Mouse (Mus musculus) lung, postnatal 25 days (tissue): Measurements from ENCODE around the gene Ntrk3.

Experiments
- DNase-seq: peaks from one replicate; pipeline ENCODE4 v3.0.0; 2022; ENCODE audit warnings: low spot score

The Ntrk3 gene

DNA sequence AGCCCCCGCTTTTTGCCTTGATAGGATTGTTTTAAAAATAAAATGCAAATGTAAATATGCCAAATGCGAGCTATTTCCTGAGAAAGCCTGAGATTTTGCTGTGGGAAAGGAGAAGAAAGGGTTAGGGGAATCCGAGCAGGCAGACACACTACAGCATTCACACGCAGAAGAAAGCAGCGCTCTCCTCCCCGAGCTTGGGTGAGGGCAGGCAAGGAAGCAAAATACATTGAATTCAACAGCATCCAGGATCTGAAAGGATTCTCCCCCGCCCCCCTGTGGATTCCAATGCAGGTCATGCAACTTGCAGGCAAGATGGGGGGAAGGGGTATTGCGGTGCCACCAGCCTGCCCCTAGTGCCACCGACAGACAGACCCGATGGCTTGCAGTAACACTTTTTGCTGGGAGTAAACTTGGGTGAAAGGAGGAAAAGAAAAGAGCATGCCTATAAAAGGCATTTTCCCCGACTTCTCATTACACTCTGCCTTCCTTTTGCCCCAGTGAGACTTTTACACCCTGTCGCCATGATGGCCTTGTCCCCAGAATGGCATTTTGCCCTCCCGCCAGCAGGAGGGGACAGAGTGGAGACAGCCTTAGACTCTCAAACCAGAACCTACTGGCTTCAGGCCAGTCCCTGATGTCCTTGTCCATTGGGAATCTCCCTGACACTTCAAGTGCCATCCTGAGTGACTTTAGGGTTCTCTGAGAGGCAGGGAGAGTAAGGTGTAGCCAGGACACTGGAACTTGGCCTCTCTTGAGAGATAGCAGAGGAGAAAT is 158.2 kb downstream of the Ntrk3 start:
- DNase-seq, result no peak

DNA sequence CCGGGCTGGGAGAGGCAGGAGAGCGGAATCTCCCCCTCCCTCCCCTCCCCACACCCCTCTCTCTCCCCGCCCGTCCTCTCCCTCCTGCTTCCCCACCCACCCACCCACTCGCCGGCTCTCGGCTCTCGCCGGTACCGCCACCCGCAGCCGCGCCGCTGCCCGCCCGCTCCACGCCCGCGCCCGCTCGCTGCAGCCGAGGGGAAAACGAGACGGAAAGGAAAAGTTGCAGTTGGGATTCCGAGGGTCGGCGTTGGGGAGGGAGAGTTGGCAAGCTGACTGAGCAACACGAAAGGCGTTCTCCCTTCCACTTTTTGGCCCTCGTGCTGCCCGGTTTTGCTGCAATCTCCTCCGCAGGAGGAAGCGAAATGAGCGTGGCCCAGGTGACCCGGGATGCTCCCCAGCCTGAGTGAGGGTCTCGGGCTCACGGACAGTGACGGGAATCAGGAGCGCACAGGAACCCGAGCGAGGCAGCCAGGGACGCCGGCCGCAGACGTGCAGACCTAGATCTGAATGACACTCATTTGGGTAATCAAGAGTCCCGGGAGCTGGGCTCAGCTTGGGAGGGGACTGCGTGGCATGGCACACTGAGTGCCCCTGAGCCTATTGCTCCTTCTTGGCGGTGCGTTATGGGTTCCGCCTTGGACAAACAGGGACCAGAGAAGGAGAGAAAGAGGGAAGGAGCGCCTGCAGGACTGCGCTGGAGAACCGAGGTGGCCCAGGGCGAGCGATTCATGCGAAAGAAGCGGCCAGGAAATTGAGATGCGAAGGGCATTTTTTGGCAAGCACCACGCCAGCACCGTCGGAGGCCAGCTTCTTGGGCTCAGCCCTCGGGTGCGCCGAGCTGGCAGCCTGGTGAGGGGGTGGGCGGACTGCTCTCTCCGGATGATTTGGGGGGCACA is 159.1 kb downstream of the Ntrk3 start:
- no peak for DNase-seq

DNA sequence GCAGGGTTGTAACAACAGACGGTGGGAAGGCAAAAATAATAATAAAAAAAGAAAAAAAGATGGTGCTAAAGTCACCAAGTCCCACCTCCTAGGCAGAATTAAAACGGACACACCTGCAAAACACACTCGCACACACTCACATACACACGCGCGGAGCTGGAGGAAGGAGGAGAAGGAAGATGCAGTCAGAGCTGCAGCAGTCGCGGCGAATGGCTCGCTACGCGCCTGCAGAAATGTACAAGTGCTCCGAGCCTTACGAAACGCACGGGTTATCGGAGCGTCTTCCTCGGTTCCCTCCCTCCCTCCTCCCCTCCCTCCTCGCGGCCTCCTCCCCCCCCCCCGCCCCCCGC is 159.7 kb downstream of the Ntrk3 start:
- no peak for DNase-seq

DNA sequence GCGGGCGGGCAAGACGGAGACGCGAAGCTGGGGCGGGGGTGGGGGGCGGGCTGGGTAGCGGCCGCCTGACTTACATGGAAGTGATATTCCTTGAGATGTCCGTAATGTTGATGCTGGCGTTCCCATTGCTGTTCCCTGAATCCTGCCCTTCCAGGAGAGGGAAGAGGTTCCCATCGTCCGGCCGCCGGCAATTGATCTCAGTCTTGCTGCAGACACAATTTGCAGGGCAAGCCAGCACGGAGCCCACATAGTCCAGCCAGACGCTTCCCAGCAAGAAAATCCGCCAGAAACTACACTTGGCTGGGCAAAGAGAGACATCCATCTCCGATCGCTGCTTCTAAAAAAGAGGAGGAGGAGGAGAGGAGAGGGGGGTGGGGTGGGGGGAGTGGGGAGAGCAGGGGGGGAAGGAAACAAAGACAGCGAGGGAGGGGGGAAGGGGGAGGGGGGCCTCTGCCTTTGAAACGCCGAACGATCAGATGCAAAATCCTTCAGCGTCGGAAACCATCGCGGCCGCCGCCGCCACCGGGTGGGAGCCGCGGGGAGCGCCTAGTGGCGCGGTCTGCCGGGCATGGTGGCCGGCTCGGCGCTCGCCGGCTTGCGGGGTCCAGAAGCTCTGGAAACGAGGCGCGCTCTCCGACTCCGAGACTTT is 160.2 kb downstream of the Ntrk3 start:
- DNase-seq, result no peak

DNA sequence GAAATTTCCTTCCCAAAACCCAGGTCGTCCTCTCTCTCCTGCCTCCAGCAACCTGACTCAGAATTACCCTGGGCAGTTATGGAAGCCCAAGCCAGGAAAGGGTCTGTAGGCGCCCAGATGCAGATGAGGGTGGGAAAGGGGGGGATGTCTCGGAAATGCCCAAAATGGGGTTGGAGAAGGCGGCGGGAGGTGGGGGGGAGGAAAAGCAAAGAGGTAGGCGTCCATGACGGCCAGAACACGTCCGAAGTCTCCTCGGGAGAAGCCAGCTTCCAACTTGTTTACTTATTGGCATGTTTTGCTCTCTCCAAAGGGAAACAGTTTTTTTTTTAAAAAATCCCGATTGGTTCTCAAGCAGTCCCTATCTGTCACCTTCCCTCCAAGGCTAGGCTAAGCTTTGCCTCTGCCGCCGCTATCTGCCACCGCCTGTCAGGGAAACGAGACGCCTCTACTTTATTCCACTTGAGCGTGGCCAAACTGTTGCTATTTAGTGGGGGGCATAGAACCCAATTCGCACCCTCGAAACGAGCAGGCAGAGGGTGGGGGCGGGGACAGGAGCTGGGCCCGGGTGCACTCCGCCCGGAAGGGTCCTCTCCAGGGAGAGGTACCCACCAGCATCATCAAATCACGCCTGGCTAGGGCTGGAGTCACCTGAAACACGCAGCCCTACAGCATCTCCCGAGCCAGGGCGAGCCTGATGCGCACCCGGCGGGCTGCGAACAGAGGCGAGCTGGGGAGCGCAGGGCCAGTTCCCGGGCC is 160.9 kb downstream of the Ntrk3 start:
- DNase-seq, result no peak

DNA sequence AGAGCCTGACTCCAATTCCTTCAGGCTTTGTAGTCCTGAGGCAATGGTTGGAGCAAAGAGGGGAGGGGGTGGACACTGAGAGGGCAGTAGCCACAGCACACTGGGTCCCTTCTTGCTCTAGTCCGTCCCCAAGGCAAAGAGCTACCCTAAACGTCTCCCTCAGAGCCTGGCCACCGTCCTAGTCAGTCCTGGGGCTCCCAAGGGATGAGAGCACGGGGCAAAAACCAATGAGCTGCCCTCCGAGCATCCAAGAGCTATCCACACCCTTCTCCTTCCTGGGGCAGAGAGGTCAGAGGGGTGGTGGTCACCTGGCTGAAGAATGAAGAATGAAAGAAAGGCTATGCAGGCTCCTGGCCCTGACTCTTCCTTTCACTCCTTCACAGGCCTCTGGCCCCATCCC is 161.6 kb downstream of the Ntrk3 start:
- no peak for DNase-seq

DNA sequence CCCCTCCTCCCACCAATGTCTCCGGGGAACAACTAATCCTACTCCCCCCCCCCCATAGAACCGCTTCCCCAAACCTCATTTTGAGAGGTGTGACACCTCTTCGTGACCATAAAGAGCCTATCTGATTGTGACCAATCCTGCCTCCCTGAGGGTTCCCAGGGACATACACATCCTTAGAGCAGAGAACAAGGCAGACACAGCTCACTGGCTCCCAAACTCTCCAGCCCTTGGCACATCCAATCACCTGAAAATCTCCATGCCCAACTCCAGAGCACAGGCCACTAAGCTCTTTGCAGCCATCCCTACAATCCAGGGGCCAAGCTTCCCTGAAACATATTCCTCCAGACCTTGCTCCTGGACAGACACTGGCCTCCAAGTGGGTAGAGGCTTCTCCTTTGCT is 162.3 kb downstream of the Ntrk3 start:
- DNase-seq, result no peak

DNA sequence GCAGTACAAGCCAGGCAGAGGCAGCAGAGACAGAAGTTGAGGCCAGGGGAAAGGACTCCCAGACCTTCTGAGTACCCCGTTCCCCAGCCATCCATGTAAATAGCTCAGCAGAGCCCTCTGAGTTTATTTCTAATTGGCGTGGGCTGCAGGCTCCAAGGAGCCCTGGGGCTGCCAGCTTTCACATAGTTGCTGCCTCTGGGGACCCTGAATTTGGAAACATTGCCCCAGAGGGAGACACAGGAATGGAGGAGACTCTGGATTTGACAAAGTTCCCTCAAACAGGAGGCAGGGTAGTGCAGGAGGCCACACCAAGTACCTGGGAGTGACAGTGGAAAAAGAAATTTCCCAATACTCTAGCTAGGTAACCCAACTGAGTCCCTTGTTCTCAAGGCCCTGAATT is 166.6 kb downstream of the Ntrk3 start:
- no peak for DNase-seq

DNA sequence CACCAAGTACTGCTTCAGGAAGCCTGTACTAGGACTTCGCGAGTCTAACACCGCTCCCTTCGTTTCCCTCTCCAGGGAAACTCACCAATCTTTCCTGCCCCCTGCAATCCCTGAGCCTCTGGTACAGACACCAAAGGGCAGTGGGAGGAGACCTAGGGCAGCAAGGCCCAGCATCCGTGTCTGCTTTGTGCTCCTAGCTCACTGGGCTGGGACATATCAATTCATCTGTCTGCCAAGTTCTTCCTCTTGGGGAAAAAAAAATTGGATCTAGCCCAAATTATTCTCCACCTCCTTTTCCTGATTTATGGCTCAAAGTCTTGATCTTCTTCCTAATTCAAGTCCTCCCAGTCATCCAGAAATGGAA is 168.6 kb downstream of the Ntrk3 start:
- DNase-seq, result no peak

DNA sequence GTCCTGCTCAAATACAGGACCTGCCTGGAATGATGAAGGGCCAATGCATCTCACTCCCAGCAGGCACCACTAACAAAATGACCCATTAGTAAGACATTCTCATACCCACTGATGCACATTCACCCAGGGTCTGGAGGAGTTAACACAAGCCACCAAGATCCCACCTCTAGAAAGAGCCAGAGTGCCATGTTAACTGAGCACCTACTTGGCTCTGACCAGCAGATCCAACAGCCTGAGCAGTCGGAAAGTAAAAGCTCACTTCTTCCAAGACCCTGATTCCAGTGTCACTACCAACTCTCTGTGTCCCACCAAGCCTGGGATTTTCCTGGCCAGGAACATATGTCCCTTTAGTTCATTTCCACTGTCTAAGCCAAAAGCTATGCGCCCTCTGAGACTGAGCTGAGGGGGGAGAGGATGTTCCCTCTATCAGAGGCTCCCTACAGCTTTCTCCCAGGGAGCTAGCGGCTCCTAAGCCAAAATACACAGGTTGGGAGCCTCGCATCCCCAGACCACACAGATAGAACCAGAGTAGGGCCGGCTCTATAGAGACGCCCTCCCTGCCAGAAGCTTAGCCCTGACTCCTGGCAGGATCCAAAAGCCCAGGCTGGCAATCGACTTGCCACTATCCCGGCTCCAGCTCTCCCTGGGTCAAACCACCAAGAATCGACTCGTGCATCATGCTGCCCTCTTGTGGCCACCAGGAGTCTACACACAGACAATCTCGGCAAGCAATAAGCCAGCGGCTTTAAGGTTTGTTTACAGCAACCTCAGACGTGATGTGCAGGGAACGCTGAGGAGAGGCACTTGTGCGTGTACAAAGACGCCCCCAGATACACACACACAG is 169.2 kb downstream of the Ntrk3 start:
- peak; percentile 25 for DNase-seq

DNA sequence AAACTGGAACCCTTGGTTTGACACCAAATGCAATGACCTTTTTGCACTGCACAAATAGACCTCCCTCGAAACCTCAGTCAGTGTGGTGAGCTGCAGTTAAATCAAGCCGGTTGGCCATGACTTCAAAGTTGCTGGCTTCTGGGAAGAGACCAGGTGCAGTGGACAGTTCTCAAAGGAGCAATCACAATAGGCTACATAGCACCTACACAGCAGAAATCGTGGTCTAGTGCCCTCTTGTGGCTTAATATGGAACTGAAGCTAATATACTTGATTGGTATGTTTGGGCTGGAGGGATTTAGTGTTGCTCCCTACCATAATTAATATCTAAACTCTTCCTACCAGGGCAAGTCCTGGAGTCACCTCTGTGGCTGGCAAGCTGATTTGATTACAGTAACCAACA is 171.2 kb downstream of the Ntrk3 start:
- DNase-seq, result peak; percentile 17

DNA sequence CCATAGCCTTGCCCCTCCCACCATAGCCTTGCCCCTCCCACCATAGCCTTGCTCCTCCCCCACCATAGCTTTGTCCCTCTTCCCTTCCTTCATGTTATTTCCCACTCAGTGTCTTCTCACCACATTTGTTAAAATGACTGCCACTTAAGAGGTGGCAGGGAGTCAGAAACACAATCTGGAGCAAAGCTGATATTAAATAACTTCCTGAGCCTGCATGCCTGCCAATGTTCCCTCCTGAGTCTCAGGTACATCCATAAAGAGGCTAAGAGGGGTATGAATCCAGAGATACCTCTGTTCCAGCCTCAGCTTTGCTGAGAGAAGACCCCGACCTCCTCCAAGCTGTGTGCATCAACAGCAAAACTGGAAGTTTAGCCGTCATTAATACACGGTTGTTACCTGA is 172.4 kb downstream of the Ntrk3 start:
- no peak for DNase-seq

DNA sequence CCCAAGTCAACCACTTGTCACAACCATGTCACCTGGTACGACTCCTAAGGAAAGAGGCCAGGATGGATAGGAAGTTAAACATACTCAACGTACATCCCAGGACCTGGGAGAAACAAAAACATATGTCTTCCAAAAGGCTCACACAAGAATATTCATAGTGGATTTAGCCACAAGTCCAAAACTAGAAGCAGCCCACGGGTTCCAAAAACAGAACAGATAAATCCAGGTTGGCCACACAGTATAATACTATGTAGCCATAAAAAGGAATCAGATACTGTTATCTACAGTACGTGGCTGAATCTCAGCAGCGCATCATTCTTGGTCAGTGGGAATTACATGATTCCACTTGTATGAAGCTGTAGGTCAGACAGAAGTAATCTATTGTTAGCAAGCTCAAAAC is 179.3 kb downstream of the Ntrk3 start:
- no peak for DNase-seq

DNA sequence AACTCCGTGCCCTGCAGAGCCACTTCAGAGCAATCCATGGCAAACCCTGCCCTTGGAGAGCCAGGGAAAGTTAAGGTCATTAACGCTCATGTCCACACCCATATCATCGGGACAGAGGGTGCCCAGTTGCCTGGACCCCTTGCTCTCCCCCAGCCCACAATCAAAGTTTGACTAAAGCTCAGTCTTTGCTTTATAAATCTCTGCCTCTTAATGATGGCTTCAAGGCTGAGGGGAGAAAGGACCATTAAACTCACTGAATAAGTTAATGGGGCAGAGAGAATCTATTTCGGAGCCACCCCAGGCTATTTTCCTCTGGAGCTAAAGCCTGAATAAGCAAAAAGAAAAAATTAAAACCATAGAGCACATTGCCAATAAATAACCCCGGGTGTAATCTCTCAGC is 182.3 kb downstream of the Ntrk3 start:
- DNase-seq, result no peak

DNA sequence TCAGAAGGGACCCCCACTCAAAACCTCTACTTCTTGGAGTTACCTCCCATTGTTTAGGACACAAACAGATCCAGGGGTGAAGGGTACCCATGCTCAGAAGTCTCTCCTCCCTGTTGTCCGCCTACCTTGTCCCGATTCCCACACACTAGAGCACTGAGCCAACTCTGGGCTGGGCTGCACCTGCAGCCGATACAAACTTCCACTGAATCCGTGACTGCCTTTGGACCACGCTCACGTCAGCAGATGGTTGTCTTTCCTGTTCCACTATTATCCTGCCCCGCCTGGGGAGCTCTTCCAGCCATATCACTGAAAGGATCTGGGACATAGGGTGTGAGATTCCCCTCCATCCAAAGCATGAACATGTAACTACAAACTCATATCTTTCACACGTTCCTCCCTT is 188.4 kb downstream of the Ntrk3 start:
- DNase-seq, result no peak

DNA sequence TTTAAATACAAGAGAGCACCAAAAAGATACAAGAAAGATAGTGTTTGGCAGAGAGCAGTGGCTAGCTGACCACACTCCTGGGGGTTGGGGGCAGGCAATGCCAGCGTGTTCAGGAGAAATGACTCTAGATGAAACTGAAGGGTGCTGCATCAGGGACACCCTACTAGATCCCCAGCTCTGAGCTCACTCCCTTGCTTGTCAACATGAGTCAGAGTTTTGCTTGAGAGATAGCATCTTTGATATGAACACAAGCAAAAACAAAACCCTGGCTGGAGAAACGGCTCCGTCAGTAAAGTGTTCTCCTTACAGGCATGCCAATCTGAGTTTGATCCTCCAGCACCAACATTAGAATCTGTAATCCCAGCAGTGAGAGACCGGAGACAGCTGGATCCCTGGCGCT is 189.1 kb downstream of the Ntrk3 start:
- DNase-seq, result no peak

DNA sequence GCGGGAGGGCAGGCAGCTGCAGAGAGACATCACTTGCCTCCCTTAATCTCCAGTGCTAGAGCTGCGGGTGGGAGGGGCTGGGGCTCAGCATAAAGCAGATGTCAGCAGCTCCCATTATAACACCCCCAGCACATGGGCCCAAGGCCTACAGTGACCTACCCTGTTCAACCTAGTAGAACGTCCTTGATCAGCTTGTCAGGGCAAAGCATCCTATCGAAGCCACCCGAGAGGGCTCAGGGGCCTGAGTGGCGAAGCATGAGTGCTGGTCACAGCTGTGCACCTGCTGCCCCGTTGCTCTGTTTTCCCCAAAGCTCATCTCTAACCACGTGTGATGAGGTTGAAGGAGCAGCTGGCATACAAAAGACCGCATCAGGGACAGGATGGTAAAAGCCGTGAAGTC is 191.3 kb downstream of the Ntrk3 start:
- DNase-seq, result no peak

DNA sequence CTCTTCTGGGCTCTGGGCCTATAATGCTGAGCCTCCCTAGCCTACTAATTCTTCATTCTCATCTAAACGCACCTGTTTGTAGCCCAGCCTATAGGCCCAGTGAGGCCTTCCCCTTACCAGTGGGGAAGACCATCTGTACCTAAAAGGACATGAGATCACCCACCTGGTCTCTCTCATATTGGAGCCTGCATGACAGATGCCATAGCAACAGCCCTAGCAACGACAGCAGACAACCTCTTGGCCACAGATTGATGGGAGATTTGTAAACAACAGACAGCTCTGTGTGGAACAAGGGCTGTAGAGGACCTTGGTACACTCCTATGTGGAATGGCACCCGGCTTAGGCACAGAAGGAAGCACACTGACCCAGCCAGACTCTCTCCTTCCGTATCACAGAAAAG is 195.3 kb downstream of the Ntrk3 start:
- DNase-seq, result no peak

DNA sequence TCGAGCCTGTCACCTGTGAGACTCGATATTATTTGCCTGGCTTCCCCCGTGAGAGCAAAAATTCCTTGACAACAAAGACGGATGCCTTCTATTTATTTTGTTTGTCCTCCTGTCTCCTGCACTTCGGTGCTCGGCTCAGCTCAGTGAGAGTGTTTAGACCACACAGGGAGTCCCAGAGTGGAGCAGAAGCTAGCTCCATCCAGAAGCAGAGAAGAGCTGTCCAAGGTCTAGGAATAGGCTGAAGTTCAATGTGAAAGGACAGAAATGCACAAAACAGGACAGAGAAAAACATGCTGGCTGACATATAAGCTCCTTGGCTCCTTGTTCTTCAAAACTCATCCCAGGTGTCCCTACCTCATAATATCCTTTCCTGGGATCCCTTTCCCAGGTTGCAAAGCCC is 207.5 kb downstream of the Ntrk3 start:
- DNase-seq, result no peak

DNA sequence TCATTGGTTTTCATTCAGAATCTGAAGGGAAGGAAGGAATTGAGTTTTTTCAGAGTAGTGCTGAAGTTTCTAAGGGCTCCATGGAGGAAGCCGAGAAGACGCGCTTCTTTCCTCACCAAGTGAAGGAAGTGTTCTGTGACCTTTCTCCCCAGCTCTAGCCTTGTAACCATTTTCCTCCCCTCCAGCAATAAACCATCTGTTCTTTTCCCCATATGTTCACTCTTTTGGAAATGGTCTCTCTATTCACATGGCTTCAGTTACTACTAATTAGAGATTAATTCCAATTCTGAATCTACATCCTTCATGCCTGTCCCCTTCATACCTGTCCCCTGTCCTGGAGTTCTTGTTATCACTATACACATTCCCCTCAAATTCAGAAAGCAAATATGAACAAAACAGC is 209.8 kb downstream of the Ntrk3 start:
- DNase-seq, result no peak

DNA sequence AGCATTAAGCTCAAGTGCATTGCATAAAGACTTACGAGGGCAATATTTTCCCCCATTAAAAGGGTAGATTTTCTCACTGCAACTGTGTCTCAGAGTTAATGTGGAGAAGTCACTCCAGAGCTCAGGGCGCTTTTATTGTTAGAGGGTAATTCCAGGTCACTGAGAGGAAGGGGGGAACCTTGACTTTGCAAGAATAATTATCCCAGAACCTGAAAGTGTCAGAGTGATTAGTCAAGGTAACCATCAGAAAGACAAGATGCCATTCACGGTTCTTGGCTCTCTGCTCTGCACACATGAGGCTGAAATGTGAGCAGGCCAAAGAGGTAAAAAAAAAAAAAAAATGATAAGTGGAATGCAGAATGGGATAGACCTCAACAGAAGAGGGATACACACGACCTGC is 210.2 kb downstream of the Ntrk3 start:
- no peak for DNase-seq
